Mouse (Mus musculus) ES-CJ7 (cell line): ENCODE data around the gene Bad.

Experiments
- DNase-seq: peaks from one replicate; pipeline ENCODE4 v3.0.0; 2011; ENCODE audit warnings: low read depth, low spot score

Bad gene

GRCm38 (mm10) chr19:6968491-6969271 lies 27.0 kb downstream of the Bad start:
- DNase-seq = peak; percentile 76

DNA sequence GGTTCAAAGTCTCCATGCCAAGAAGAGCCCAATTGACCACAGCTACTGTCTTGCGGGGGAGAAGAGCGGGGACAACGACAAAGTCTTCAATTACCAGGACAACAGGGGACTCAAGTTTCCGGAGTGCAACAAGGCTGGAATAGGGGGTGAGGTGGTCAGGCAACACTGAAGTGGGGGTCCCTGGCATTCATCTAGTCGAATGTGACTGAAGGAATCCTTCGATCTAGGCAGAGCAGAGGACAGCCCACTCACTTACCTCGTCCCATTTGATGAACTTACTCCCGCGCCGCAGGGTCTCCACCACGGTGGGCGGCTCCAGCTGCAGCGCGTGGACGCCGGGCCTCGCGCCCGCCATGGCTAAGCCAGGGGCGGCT lies 27.6 kb downstream of the Bad start:
- no peak for DNase-seq

DNA sequence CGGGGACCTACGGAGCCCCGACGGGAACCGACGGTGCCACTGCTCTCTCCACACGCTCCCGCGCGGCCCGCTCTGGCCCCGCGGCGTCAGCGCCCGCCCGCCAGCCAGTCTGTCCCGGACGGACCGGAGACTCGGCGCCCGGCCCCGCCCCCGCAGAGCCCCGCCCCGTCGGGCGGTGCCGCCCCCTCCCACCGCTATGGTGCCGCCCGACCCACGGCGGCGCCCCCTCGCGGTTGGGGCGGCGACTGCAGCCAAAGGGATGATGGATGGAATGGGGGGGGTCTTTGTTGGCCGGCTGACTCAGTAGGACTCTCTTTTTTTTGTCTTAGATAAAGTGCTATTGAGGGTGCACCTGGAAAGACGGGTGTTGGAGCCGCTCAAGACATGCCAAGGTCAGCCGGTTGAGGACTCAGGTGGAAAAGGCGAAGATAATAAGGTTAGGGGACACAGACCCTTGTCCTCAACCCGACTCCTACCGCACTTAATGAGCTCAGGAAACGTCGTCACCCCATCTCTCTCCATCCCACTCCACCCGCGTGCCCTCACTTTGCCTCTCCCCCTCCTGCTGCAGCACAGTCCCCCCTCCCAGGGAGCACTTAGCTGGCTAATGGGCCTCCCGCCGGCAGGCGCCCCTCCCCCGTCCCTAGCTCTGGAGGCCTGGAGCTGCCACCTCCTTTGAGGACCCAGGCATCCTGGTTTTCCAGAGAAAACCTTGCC lies 28.2 kb downstream of the Bad start:
- DNase-seq = peak; percentile 82

GRCm38 (mm10) chr19:6970460-6971085 lies 28.9 kb downstream of the Bad start:
- DNase-seq = peak; percentile 52

DNA sequence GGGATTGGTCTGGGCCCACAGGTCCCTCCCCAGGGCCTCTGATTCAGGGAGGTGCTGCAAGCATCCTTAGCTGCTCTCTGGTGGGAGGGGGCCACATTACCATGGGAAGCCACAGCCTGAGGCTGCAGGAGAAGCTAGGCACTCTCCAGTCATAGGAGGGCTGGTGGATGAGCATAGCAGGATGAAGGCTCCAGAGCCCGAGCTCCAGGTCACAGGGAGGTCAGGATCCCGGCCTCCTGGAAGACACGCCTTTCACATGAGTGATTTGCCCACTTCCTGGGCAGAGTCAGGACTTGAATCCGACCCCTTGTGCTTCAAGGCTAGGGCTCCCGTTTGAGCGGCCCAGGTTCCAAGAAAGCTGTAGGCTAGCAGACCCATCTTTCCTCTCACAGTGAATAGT lies 30.0 kb downstream of the Bad start:
- peak; percentile 76 for DNase-seq

- DNase-seq = no peak
Observed at GRCm38 (mm10) chr19:6972247-6972917, 30.7 kb downstream of the Bad start.

- no peak for DNase-seq
Observed at GRCm38 (mm10) chr19:6973581-6974190, 32.0 kb downstream of the Bad start.

- peak; percentile 91 for DNase-seq
Observed at GRCm38 (mm10) chr19:6974211-6975205, 32.8 kb downstream of the Bad start, which contains the start of gene Ppp1r14b. TSS of gene Ppp1r14b (plus strand) at chr19:6974968.

- DNase-seq = peak; percentile 57
Observed at GRCm38 (mm10) chr19:6975537-6976521, 34.2 kb downstream of the Bad start, which contains the start of gene Plcb3. TSS of gene Plcb3 (minus strand) at chr19:6976470.

DNA sequence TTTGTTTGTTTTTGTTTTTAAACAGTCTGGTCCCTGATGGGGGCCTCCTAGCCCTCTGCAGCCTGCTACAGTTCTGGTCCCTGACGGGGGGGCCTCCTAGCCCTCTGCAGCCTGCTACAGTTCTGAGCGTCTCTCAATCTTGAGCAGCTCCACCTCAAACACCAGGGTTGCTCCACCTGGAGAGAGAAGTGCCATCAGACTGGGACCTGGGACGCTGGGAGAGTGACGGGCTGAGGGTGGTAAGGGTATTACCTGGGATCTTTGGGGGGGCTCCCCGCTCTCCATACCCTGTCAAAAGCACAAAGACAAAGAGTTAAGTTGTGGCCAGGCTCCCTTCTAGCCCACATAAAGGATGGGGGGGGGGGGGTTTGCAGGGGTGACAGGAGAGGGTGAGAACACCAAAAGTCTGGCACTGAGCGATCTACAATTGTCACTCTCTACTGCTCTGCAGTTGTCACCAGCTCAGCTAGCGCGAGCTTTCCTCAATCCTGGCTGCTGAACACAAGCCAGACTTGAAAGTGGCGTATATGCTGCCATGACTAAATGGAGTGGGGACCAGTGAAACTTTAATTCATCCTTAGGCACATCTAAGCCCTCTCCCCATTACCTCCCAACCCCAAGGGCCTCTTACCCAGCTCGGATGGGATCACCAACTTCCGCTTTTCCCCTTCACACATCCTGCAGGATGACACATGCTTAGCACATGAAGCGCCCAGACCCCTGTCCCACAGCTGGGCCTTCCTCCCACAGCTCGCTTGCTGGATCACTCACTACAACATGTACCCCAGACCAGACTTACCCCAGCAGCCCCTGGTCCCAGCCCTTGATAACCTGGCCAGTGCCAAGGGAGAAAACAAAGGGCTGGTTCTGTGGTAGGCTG lies 36.3 kb downstream of the Bad start:
- DNase-seq = no peak

DNA sequence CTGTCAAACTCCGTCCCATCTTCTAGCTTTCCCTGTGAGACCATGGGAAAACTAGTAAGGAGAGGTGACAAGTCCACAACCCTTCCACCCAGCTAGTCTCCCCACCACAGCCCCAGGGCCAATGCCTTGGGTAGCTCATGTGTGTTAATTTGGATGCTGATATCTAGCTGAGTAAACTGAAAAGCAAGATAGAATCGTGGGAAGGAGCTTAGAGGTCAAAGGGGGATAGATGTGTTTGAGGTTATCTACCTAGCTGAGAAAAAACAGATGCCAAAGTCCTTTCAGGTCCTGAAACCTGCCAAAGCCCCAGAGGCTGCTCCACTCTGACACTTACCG lies 36.9 kb downstream of the Bad start:
- no peak for DNase-seq

- peak; percentile 49 for DNase-seq
Observed at GRCm38 (mm10) chr19:6979001-6979479, 37.4 kb downstream of the Bad start.

DNA sequence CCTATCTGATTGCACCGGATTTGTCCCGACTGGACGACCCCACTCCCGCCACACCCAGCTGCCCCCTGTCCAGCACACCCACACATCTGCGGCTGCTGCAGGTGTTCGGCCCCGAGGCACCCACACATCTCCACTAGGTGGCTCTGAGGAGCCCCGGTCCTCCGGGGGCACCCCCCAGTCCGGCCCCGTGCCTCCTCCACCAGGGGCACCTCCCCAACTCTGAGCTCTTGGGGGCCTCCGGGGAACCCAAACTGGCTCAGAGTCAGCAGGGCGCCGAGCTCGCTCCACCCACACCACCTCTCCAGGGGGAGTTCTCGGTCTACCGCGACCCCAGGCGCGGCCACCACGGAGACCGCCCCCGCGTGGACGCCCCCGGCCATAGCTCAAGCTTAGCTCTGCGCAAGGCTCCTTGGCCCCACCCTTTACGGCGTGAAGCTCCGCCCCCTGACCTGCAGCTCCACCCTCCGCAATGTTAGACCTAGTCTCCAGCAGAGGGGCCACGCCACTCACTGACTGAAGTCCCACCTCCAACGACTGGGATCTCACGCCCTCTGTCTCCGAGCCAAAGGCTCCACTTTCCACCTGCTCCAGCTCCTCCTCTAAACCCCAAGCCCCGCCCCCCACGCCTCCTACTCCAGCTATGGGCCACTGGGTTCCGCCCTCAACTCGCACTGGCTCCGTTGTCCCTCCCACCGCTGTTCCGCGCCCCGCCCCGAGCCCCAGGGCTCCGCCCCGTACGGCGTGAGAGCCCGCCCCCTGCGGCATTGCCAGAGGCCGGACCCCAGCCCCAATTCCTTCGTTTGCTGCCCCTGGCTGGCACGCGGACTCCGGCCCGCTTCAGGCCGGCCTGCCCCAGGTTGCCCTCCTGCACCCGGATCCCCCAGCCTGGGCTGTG lies 38.1 kb downstream of the Bad start:
- DNase-seq = peak; percentile 100

GRCm38 (mm10) chr19:6980381-6981093 lies 38.9 kb downstream of the Bad start, which contains the start of gene Fkbp2:
TSS of gene Fkbp2 (minus strand) at chr19:6980501.
- DNase-seq = peak; percentile 99

DNA sequence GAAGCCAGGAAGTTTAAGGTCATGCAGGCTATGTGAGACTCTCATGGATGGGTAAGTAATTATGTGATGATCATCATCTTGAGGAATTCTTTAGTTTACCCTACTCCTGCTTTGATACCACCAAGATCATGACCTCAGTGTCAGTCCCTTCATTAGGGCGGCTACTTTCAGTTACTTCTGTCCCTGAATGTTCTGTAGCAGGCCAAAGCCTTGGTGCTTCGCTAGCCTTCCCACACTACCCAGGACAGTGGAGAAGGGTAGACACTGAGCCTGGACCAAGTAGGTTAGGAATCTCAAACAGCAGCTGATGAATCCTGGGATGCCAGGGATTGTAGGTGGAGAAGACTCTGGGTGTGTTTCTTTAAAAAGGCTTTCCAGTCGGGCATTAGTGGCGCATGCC lies 39.8 kb downstream of the Bad start:
- DNase-seq = no peak

- no peak for DNase-seq
Observed at GRCm38 (mm10) chr19:6983621-6984020, 42.0 kb downstream of the Bad start.
